Mouse (Mus musculus) frontal cortex, adult (tissue): Measurements from ENCODE around the gene Ptprm.
A peak's percentile ranks its signal among the peaks of the same experiment; 100 is the strongest.

Experiments
- ATAC-seq: cut with Nextera tagmentation; 2 replicates; pipeline ENCODE4 v1.9.2; 2017; ENCODE audit warnings: mild to moderate bottlenecking, moderate library complexity, mixed read lengths; ENCODE audit not compliant: low TSS enrichment

Ptprm gene

GRCm38 (mm10) chr17:67215326-67215725, 138.9 kb downstream of the Ptprm start:
- no peak for ATAC-seq

- ATAC-seq: no peak
Measured at GRCm38 (mm10) chr17:67213711-67214110, 140.5 kb downstream of the Ptprm start.

- ATAC-seq: no peak
Measured at GRCm38 (mm10) chr17:67209676-67210344, 144.4 kb downstream of the Ptprm start.

DNA sequence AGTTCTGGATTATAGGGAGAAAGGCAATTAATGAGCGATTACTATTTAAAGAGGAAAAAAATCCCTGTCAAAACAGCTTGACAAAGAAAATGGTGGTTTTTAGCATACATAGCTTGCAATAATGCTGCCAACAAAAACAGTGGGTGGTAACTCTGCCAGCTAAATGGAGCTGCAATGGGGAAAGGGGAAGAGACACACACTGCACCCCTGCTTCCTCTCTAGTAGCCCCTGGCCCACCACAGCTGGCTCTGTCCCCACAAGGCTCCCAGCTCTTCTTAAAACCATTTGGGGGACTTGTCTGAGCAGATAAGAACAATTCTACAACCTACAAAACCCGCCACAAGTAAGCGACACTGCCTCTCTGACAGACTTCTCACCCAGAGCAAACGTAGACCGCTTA, 145.7 kb downstream of the Ptprm start:
- ATAC-seq: 0 out of 2 replicates have a peak, but pooled peaks have one; percentile 20

- ATAC-seq: no peak
Measured at GRCm38 (mm10) chr17:67206984-67207383, 147.3 kb downstream of the Ptprm start.

DNA sequence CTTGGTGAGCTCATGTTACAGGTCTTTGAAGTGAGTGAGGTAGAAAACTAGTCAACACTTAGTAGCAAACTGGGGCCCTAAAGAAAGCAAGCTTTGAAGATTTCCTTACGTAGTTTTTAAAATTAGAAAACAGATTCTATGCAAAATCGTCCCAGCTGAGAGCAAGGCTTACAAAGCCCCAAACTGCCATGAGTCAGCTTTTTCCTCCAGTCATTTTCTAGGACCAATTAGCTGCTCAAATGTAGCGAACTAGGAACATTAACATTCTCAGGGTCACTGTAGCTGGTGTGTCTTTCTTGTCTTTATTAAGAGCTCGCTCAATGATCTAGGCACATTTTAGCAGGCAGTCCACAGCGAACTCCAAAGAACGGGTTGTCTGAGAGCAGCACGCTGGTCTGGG, 153.1 kb downstream of the Ptprm start:
- ATAC-seq: peak; percentile 55; the same call in 1 of the 2 replicates

DNA sequence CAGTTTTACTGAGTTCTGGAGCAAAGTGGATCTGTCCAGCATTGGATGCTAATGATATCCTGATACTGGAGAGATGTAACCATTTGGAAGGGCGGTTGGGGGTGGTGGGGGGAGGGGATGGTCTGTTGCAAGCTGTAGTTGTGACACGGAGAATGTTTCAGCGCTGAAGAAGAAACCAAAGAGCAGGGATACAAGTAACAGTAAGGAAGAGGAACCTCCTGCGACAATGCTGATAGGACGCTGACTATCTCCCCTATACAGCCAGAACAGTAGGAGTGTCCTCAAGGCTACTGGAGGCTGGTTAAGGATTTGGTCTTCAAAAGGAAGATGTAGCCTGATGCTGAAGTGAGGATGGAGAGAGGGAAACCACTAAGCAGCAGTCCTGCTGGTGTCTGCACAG, 160.5 kb downstream of the Ptprm start:
- no peak for ATAC-seq

DNA sequence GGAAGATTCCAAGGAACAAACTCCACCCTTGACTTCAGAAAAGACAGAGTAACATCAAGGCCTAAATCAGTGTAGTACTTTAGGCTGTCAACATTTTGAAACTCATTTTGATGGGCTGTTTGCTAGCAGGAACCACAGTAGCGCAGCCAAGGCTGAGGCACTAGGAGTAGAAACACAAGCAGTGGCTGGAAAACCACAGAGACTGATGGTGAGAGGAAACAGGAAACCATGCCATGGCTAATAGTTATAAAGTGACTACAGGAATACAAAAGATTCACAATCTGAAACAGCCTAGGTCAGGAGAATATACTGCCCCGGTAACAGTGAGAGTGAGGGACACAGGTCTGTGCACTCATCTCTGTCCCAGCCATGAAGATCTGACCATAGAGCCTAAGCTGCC, 165.7 kb downstream of the Ptprm start:
- no peak for ATAC-seq

DNA sequence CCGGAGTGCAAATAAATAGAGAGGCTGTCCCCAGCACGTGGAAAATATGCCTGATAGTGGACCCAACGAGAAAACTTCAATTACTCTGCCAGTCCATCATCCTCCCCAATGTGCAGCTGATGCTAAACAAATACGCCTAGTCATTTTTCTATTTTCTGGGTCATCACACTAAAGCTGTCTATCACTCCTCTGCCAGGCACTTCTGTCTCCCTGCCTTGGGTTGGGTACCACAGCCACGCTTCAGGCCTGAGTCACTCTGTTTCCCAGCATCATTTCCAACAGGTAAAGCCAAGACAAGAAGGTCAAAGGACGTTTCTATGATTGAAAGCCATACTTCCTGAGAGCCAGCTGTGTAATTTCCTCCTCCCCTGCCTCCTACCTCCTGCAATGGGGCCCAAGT, 167.4 kb downstream of the Ptprm start:
- ATAC-seq: no peak

- ATAC-seq: no peak
Measured at GRCm38 (mm10) chr17:67185942-67186341, 168.3 kb downstream of the Ptprm start.

DNA sequence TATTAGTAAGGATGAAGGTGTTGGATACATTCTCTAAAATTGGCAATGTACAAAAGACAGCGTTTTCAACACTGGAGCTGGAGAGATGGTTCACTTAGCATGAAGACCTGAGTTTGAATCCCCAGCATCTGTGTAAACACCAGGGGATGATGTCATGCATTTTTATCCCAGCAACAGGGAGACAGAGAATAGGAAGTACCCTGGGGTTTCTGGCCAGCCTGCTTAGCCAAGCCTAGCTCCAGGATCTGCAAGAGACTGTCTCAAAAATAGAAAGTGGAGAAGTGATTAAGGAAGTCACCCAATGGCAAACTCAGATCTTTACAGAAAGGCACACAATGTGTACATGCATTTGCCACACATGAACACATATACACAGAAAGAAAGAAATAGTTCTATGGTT, 174.8 kb downstream of the Ptprm start:
- ATAC-seq: no peak

DNA sequence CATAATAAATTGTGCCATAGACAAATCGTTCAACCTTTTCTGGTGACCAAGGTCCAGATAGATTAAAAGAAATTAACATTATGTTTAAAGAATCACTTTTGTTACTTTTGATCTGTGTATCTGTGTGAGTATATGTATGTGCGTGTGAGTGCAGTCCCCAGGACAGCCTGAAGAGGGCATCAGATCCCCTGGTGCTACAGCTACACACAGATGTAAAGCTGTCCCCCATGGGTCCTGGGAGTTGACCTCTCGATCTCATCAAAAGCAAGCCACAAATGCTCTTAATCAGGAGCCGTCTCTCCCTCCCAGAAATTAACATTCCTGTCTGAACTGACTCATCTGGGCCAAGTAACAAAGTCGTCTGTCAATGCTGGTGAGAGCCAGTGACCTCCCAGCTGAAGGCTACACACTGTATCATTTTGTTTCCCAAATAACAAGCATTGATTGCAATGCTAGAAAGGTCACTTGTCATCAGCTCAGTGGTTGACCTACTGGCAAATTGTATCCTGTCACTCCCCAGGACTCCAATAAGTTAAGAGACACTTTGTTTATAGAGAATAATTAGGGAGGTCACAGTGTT, 175.5 kb downstream of the Ptprm start:
- no peak for ATAC-seq

DNA sequence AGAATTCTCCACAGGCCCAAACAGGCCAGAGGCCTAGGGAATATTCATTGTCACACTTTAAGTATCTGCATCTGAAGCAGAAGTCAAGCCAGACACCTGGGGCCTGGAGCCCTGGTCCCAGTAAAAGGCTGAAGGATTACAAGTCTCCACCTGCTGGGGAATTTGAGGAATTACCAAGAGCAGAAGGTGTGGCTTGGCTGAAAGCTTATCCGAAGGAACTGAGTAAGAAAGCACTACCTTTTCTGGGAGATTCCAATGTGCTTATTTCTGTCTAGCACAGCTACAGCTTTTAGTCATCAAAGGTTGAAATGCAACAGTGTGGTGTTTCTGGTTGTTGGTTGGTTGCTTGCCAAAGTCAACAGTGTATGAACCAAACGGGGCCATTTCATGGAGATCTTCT, 178.4 kb downstream of the Ptprm start:
- ATAC-seq: peak; percentile 88

DNA sequence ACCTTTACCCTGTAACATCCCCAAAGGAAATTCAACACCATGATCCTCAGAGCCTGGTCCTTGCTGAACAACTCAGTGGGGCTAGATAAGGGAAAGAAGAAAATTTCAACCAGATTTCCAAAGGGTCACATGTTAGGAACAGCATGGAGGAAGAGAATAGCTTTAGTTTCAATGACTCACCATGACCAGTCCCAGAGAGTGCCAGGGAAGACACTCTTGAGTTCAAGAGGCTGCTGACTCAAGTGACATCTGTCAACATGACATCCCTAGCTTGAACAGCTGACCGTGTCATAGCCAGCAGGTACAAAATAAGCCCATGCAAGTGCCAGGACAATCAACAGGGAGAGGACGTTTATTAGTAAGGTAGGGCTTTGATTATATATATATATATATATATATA, 182.9 kb downstream of the Ptprm start:
- no peak for ATAC-seq

DNA sequence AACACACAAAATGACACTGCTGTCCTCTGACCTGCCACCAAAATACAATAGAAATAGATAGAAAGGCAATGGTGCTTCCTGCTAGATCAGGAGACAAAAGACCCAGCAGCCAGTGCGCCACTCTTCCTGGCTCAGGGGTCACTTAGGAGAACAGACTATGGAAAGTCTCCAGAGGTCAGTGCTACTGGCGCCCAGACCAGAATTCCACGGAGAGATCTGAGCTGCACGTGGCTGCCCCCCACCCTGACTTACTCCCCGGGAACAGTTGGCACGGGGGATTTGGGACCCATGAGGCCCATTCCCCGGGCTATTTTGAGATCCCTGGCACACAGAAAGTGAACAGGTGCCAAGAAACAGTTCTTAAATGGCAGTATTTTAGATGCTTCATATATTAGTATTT, 183.6 kb downstream of the Ptprm start:
- ATAC-seq: no peak

DNA sequence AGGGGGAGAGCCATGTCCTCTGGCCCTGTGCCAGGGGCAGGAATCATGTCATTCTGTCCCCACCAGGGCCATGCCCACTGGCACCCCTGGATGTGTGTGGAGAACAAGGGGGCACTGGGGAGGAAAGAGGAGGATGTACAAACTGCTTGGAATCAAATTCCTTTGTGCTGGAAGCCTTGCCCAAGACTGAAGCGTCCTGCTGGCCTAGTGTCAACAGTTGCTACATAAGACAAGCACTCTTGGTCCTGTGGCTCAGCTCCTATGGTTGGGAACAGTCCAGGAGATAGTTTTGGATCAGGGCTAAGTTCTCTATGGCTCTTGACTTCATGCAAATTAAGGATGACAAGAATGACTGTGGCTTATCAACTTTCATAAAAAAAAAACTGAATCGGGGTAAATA, 188.4 kb downstream of the Ptprm start:
- no peak for ATAC-seq

DNA sequence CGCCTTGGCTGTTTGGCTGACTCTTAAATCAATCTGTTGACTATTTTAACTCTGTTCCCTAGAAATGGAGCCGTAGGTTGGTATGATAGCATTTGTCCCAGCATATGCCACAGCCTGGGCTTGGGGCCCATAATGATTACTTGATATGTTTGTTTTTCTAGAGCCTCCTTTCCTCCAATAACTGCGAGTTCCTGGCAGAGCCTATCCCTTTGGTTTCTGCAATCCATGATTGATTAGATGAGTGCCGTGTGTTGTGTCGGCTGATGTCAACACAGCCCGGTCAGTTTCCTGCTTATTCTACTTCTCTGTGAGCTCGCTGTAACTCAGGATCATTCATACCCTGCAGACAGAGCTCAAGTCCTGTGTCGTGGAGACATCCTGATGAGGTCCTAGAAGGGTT, 194.6 kb downstream of the Ptprm start:
- ATAC-seq: no peak

- peak; percentile 85 for ATAC-seq
Measured at GRCm38 (mm10) chr17:67157089-67157752, 197.0 kb downstream of the Ptprm start.

DNA sequence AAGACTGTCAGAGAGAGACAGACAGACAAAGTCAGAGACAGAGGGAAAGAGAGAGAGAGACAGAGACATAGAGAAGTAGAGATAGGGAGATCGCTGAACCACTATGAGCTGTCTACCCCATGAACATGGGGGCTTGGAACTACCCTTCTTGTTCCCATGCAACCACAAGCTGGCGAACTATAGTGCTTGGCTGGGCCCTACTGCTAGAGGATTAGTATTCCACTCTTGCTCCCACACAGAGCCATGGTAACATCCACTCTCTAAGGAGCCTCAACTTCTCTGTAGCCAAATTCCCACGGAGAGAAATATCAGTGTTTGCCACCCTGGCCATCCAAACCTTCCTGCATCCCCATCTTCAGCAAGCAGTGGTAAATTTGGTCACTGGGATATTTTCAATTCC, 202.0 kb downstream of the Ptprm start:
- no peak for ATAC-seq

GRCm38 (mm10) chr17:67150441-67150840, 203.8 kb downstream of the Ptprm start:
- ATAC-seq: no peak

- ATAC-seq: no peak
Measured at GRCm38 (mm10) chr17:67142183-67142756, 212.0 kb downstream of the Ptprm start.

- ATAC-seq: no peak
Measured at GRCm38 (mm10) chr17:67140502-67140901, 213.8 kb downstream of the Ptprm start.

DNA sequence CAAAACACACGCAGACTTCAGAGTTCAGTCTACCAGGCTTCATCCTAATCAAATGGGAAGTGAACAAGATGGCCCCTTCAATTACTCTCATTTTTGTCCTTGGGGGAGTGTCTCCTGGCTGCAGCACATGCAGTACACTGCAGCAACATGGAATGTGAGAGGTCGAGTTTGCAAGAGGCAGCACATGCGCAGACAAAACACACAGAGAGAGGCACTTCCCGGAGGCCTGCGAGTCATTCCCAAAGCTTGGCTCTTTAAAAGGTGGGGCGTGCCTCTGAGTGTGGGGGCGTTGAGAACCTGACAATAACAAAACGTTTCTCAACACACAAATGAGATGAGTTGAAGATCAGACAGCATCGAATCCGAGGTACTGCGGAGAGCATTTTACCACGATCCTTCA, 215.3 kb downstream of the Ptprm start:
- ATAC-seq: no peak
